Mouse (Mus musculus) midbrain, postnatal 0 days (tissue): ENCODE results near the gene Nckap5. TPM values are rescaled to one million over a fixed set of nuclear protein-coding genes. Genes with fewer than 3 reads are reported as not detected.

Source experiments
- ATAC-seq: fragments of 200-750 bp; cut with Nextera tagmentation; 2 replicates; pipeline ENCODE4 v1.8.0; 2017; ENCODE audit warnings: moderate number of reproducible peaks, mild to moderate bottlenecking, moderate TSS enrichment, moderate library complexity; ENCODE audit not compliant: low FRiP score
- DNase-seq: peaks from one replicate; pipeline ENCODE4 v3.0.0-alpha.2; 2015; ENCODE audit warnings: low spot score
- H3K27ac ChIP-seq: fragments of 300-500 bp; sonication (generic); 2 replicates; pipeline ENCODE4 v1.5.1; 2014; ENCODE audit warnings: low read depth, mild to moderate bottlenecking, low read length, mixed read lengths
- H3K27me3 ChIP-seq: fragments of 300-500 bp; sonication (generic); 2 replicates; pipeline ENCODE4 v1.6.1; 2014; ENCODE audit warnings: low read length, control low read depth, mixed read lengths; ENCODE audit not compliant: insufficient read depth
- H3K36me3 ChIP-seq: fragments of 300-500 bp; sonication (generic); 2 replicates; pipeline ENCODE4 v1.6.1; 2014; ENCODE audit warnings: low read length, control low read depth, mixed read lengths; ENCODE audit not compliant: insufficient read depth
- H3K4me1 ChIP-seq: fragments of 300-500 bp; sonication (generic); 2 replicates; pipeline ENCODE4 v1.6.1; 2014; ENCODE audit warnings: mild to moderate bottlenecking, control low read depth, antibody characterized with exemption, low read length, mixed read lengths; ENCODE audit not compliant: insufficient read depth
- H3K4me2 ChIP-seq: fragments of 300-500 bp; sonication (generic); 2 replicates; pipeline ENCODE4 v1.6.1; 2014; ENCODE audit warnings: low read depth, mild to moderate bottlenecking, low read length, mixed read lengths; ENCODE audit not compliant: poor library complexity, severe bottlenecking
- H3K4me3 ChIP-seq: fragments of 300-500 bp; sonication (generic); 2 replicates; pipeline ENCODE4 v1.5.1; 2014; ENCODE audit warnings: low read depth, mild to moderate bottlenecking, low read length, moderate library complexity
- H3K9ac ChIP-seq: fragments of 300-500 bp; sonication (generic); replicated peaks from 2 replicates; pipeline ENCODE4 v1.6.1; 2014; ENCODE audit warnings: mild to moderate bottlenecking, low read length, moderate library complexity, mixed read lengths; ENCODE audit not compliant: poor library complexity, severe bottlenecking
- H3K9me3 ChIP-seq: fragments of 300-500 bp; sonication (generic); 2 replicates; pipeline ENCODE4 v1.6.1; 2016; ENCODE audit warnings: low read length, control low read depth
- CTCF ChIP-seq: IDR thresholded peaks from 2 replicates; pipeline ENCODE4 v1.5.1; 2016; ENCODE audit warnings: antibody characterized with exemption, mild to moderate bottlenecking
- WGBS: fragments of 180-500 bp; shearing (Covaris S2); extraction: QIAGEN DNeasy Blood & Tissue Kit; methylation state at CpG from one replicate; pipeline ENCODE4 v1.1.7; 2014; 5-methylcytosine and 5-hydroxymethylcytosine counted together
- polyA plus RNA-seq: library from polyadenylated mRNA; unstranded; fragments of >200 nt; fragmentation: Nextera tagmentation; extraction: Ambion mirVana; gene quantifications from 2 replicates; pipeline ENCODE4 v1.2.1, GENCODE M21; 2015
- total RNA-seq: library from RNA; depleted of rRNA; stranded (reverse); fragments of >200 nt; gene quantifications from 2 replicates; pipeline ENCODE4 v1.2.3, GENCODE M21; 2014

The Nckap5 gene
- total and polyA plus RNA-seq, 2 experiments from 2014 or later = 6.3 to 8.7 TPM

DNA sequence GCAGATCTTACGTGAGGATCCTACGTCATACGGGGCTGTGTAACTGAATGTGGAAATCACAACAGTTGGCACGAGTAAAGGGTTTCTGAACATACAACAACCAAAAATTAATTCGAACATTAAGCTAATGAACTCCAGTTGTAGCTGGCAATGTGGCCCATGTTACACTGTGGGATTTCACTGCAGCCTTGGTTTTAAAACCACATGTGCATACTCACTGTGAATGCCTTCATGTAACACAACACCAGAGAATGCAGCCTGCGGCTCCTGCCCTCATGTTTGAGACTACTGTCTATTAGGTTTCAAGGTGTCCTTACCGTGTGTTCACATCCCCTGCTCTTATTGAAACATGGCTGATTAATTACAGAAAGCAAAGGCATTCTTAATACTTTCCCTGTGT lies 269.7 kb downstream of the Nckap5 start:
- Histone ChIP-seq H3K9ac (no peak overlapping the region), H3K36me3 (no peaks in the 10 kb centered on the region), H3K4me2 (no peak overlapping the region), H3K4me1 (no peaks in the 10 kb centered on the region; the same call in 1 of the 2 replicates), H3K27me3 (no peaks in the 10 kb centered on the region), H3K9me3 (no peaks in the 10 kb centered on the region), H3K27ac (no peak overlapping the region), H3K4me3 (no peak overlapping the region)
- DNase-seq = no peak
- ATAC-seq = no peak
- WGBS = 79% methylated on average over 7 of the region's 7 CpGs
- no peak for TF ChIP-seq CTCF

- H3K4me2 ChIP-seq = 0 out of 2 replicates have a peak overlapping the region, but pooled peaks have one; percentile 15
- H3K9me3 ChIP-seq = no peaks in the 10 kb centered on the region
- H3K27me3 ChIP-seq = no peaks in the 10 kb centered on the region
- no peak overlapping the region for H3K27ac ChIP-seq
- no peaks in the 10 kb centered on the region for H3K36me3 ChIP-seq
- H3K4me3 ChIP-seq = no peak overlapping the region
- H3K4me1 ChIP-seq = no peaks in the 10 kb centered on the region; the same call in 1 of the 2 replicates
- no peak overlapping the region for H3K9ac ChIP-seq
- DNase-seq = no peak
- 44% methylated on average over 12 of the region's 12 CpGs for WGBS
- no peak for ATAC-seq
- no peak for TF ChIP-seq CTCF
Measured at GRCm38 (mm10) chr1:126557791-126558294, 272.8 kb downstream of the Nckap5 start.

DNA sequence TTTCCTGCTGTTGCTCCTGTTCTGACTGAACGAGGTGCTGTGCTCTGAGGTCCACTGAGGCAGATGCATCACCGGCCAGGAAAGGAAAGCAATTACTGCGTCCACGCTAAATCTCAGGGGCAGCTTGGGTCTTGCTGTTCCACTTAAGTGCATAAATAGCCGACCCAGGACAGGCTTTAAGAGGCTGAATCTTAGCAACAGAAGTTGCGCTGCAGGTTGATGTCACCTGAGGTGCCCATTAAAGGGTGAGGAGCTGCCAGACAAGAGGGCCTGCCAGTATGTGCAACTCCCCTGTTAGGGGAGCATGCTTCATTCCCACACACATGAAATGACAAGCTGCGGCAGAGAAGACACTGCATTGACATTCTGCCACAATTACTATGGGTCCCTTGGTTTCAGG lies 282.6 kb downstream of the Nckap5 start:
- no peak for DNase-seq

GRCm38 (mm10) chr1:126544471-126544870 lies 286.1 kb downstream of the Nckap5 start:
- Histone ChIP-seq H3K27me3 (no peaks in the 10 kb centered on the region), H3K36me3 (no peaks in the 10 kb centered on the region), H3K4me1 (no peaks in the 10 kb centered on the region), H3K9ac (no peak overlapping the region), H3K4me3 (no peak overlapping the region), H3K4me2 (no peak overlapping the region), H3K27ac (no peak overlapping the region), H3K9me3 (no peaks in the 10 kb centered on the region)
- TF ChIP-seq CTCF = no peak
- WGBS = 60% methylated on average over 4 of the region's 4 CpGs
- ATAC-seq (no peak), DNase-seq (no peak)

More for the DNA sequence above, 282.6 kb downstream of the Nckap5 start:
- no peak overlapping the region for H3K4me2 ChIP-seq
- H3K4me3 ChIP-seq = no peak overlapping the region
- no peaks in the 10 kb centered on the region for H3K36me3 ChIP-seq
- no peak for ATAC-seq
- H3K9me3 ChIP-seq = no peaks in the 10 kb centered on the region
- no peaks in the 10 kb centered on the region for H3K27me3 ChIP-seq
- no peaks in the 10 kb centered on the region for H3K4me1 ChIP-seq
- no peak for TF ChIP-seq CTCF
- H3K27ac ChIP-seq = no peak overlapping the region
- WGBS = 61% methylated on average over 7 of the region's 7 CpGs
- H3K9ac ChIP-seq = no peak overlapping the region

GRCm38 (mm10) chr1:126537223-126537757 lies 293.3 kb downstream of the Nckap5 start:
- ATAC-seq (no peak), DNase-seq (no peak)
- H3K4me1 ChIP-seq = no peaks in the 10 kb centered on the region
- H3K4me2 ChIP-seq = no peak overlapping the region
- H3K4me3 ChIP-seq = no peak overlapping the region
- H3K36me3 ChIP-seq = no peaks in the 10 kb centered on the region
- H3K9me3 ChIP-seq = no peaks in the 10 kb centered on the region
- no peak overlapping the region for H3K9ac ChIP-seq
- 77% methylated on average over 6 of the region's 6 CpGs for WGBS
- H3K27ac ChIP-seq = no peak overlapping the region
- no peak for TF ChIP-seq CTCF
- H3K27me3 ChIP-seq = no peaks in the 10 kb centered on the region

GRCm38 (mm10) chr1:126535527-126535926 lies 295.1 kb downstream of the Nckap5 start:
- Histone ChIP-seq H3K9ac (no peak overlapping the region), H3K27ac (no peak overlapping the region), H3K4me2 (no peak overlapping the region), H3K27me3 (no peaks in the 10 kb centered on the region), H3K36me3 (no peaks in the 10 kb centered on the region), H3K9me3 (no peaks in the 10 kb centered on the region), H3K4me3 (no peak overlapping the region), H3K4me1 (no peaks in the 10 kb centered on the region)
- ATAC-seq (no peak), DNase-seq (no peak)
- TF ChIP-seq CTCF = no peak
- WGBS = 41% methylated on average over 1 of the region's 1 CpGs
